Mouse (Mus musculus): ENCODE measurements around the gene Tmem86a. TPM values are rescaled to one million over a fixed set of nuclear protein-coding genes. Genes with fewer than 3 reads are reported as not detected.

Gene Tmem86a
- total RNA-seq (2015; ENCODE audit: low replicate concordance), result 3.6 and 10.1 TPM in 2 replicates
- 0.13 TPM in 1 of 2 replicates, not detected in the other for total RNA-seq (2017; ENCODE audit: low replicate concordance)

- ATAC-seq (replicated peaks; ENCODE audit: low FRiP score, poor library complexity, severe bottlenecking), result peak; percentile 91
These were observed at the start of gene Tmem86a for GRCm38 (mm10) chr7:47050366-47050765. Tmem86a (plus strand) TSS chr7:47050601.

- no peak for ATAC-seq (replicated peaks; ENCODE audit: low FRiP score, poor library complexity, severe bottlenecking)
These were observed 49.8 kb upstream of the Tmem86a start for GRCm38 (mm10) chr7:47000644-47000983.

DNA sequence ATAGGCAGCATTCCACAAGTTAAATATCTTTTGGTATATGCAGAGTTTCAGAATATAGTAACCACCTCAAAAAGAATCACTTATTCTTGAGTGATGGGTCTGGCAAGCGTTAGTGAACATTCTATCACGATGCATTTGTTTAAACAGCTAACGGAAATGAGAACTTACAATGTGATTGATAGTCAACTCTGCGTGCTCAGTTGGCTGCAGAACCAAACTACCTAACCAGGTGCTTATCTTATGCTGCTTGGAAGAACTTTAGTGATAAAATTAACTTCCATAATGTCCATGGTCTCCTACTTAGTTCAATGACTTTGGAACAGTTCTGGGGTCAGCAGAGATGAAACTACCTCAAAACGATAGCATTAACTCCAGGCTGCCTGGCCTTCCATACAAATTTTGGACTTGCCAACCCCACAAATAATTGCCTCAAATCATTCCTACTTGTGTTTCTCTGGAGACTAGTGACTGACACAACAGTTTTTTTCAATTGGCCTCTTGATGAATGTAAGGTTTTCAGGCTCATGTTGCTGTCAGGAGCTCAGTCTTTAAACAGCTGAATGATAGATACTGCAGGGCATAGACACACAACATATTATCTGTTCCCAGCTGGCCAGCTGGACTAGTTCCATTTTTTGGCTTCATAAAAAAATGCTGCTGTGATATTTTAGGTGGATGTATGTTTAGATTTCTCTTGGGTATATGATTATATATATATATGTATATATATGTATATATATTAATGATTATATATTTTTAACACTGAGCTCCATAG lies 49.1 kb upstream of the Tmem86a start:
- no peak for ATAC-seq (replicated peaks; ENCODE audit: low FRiP score, poor library complexity, severe bottlenecking)

- ATAC-seq (replicated peaks; ENCODE audit: low FRiP score, poor library complexity, severe bottlenecking), result no peak
These were observed 48.5 kb upstream of the Tmem86a start for GRCm38 (mm10) chr7:47001900-47002275.

GRCm38 (mm10) chr7:47003411-47004115 lies 46.8 kb upstream of the Tmem86a start:
- ATAC-seq (replicated peaks; ENCODE audit: low FRiP score, poor library complexity, severe bottlenecking), result no peak

GRCm38 (mm10) chr7:47007109-47007780 lies 43.2 kb upstream of the Tmem86a start:
- ATAC-seq (replicated peaks; ENCODE audit: low FRiP score, poor library complexity, severe bottlenecking), result no peak

DNA sequence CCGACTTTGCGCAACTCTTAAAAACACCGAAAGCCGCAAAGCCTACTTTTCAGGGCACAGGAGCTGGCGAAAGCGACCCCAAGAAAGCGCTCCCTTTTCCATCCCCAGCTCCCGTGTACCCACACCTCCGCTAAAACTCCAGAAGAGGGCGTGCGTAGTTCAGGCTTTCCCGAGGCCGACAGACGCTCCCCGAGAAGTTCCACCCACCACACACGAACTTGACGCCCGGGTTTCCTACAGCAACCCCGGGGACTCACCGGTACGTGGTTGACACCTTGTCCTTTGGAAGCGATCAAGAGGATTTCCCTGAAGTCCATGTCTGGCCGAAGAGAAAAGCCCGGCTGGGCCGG lies 42.6 kb upstream of the Tmem86a start:
- ATAC-seq (replicated peaks; ENCODE audit: low FRiP score, poor library complexity, severe bottlenecking), result peak; percentile 83

GRCm38 (mm10) chr7:47008168-47008993 lies 42.0 kb upstream of the Tmem86a start, which contains the start of gene Spty2d1:
Spty2d1 (minus strand) TSS chr7:47008411.
- ATAC-seq (replicated peaks; ENCODE audit: low FRiP score, poor library complexity, severe bottlenecking), result peak; percentile 88

- ATAC-seq (replicated peaks; ENCODE audit: low FRiP score, poor library complexity, severe bottlenecking), result no peak
These were observed 37.2 kb upstream of the Tmem86a start for GRCm38 (mm10) chr7:47013131-47013767.

- no peak for ATAC-seq (replicated peaks; ENCODE audit: low FRiP score, poor library complexity, severe bottlenecking)
These were observed 35.6 kb upstream of the Tmem86a start for GRCm38 (mm10) chr7:47014564-47015389.

GRCm38 (mm10) chr7:47015390-47016065 lies 34.9 kb upstream of the Tmem86a start:
- peak; percentile 99 for ATAC-seq (replicated peaks; ENCODE audit: low FRiP score, poor library complexity, severe bottlenecking)

DNA sequence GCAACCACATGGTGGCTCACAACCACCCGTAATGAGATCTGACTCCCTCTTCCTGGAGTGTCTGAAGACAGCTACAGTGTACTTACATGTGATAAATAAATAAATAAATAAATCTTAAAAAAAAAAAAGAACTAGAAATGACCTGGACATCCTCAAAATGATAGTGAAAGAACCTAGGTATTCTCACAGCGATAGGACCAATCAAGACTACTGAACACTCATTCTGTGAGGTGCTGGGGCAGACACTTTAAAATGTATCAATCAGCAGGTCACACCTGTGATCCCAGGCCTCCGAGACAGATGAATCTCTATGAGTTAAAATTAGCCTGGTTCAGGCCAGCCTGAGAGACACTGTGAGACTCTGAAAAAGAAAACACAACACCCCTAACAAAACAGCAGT lies 33.8 kb upstream of the Tmem86a start:
- no peak for ATAC-seq (replicated peaks; ENCODE audit: low FRiP score, poor library complexity, severe bottlenecking)

DNA sequence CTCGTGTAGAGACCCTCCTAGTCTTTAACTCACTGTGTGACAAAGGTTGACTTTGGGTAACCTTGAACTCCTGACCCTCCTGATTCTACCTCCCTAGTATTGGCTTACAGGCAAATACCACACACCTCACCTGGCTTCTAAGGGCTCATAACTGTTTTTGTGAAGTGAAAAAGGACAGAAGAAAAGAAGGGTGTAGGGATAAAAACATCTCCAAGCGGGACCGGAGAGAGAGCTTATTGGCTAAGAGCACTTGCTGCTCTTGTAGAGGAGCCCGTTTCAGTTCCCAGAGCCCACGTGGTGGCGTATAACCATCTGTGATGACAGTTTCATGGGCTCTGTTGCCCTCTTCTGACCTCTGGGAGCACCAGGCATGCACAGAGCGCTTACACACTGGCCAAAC lies 33.3 kb upstream of the Tmem86a start:
- ATAC-seq (replicated peaks; ENCODE audit: low FRiP score, poor library complexity, severe bottlenecking), result no peak

DNA sequence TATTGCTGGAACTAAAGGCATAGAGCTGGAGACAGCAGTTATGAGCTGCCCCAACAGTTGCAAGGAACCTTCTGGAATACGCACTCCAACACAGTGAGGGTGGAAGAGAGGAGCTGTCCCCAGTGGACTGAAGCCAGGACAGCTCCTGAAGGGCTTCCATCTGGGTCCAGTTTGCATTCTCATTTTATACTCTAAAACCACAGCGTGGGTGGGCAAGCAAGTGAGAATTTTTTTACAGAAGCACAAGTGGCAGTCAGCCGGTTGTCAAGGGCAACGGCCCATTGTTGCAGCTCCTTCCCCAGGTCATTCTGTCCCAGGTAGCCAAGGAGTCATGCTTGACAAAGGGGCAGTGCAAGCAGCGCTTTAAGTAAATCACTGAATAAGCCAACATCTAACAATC lies 30.8 kb upstream of the Tmem86a start:
- ATAC-seq (replicated peaks; ENCODE audit: low FRiP score, poor library complexity, severe bottlenecking), result no peak

- no peak for ATAC-seq (replicated peaks; ENCODE audit: low FRiP score, poor library complexity, severe bottlenecking)
These were observed 29.4 kb upstream of the Tmem86a start for GRCm38 (mm10) chr7:47020956-47021355.

DNA sequence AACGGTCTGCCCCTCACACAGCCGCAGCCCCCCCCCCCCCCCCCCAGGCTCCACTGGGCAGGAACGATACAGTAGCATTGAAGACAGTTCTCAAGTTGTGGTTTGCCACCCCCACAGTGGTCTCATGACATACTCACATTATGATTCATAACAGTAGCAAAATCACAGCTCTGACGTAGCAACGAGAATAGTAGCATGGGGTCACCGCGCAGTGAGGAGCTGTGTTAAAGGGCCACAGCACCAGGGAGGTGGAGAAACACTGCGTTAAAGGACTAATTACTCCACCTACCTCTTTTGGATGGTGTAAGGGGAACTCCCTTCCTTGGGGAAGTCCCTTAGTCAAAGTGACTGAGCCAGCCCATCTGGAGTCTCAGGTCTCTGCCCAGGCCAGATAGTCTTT lies 27.9 kb upstream of the Tmem86a start:
- ATAC-seq (replicated peaks; ENCODE audit: low FRiP score, poor library complexity, severe bottlenecking), result no peak

DNA sequence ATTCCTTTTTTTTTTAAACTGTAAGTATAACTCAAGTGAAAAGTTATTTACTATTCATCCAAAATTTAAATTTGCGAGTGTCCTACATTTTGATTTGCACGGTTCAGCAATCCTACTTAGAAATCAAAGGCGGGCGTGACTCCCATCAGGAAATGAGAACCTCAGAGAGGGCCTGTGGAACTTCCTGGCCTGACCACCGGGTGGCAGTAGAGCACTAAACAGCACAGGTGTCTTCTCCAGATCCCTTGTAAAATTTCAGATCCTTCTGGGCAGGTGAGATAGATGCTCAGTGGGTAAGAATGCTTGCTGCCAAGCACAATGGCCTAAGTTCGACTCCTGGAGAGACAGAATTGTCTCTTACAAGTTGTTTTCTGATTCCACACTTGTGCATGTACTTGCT lies 26.9 kb upstream of the Tmem86a start:
- ATAC-seq (replicated peaks; ENCODE audit: low FRiP score, poor library complexity, severe bottlenecking), result peak; percentile 85

DNA sequence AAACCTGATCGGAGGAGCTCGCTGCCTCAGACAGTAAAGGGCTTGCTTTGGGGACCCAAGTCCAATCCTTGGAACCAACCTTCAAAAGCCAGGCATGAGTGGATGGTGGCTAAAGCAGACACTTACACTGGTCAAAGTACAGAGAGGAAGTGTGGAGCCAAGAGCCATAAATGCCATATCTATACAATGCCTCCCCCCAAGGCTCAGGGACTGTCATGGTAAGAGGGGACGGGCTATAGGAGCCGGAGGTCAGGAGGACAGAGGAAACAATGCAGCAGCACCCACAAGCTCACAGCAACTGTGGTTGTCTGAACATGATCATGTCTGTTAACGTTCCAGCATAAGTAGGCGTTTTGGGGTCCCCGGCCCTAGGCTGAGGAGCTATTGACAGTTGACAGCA lies 25.9 kb upstream of the Tmem86a start:
- no peak for ATAC-seq (replicated peaks; ENCODE audit: low FRiP score, poor library complexity, severe bottlenecking)

Data from erythroid progenitor cell, adult 5-6 weeks (primary cell).